Mouse (Mus musculus) olfactory bulb, adult 2 months (tissue): ENCODE results near the gene Tinagl1.

Experiments used
- CTCF ChIP-seq: fragments of 200-500 bp; IDR thresholded peaks from 2 replicates; pipeline ENCODE4 v1.5.1; 2012; ENCODE audit warnings: low read depth, mild to moderate bottlenecking, low read length, moderate library complexity; ENCODE audit not compliant: insufficient read depth
- POLR2A ChIP-seq: fragments of 200-500 bp; IDR thresholded peaks from 2 replicates; pipeline ENCODE4 v1.6.1; 2012; ENCODE audit warnings: mild to moderate bottlenecking, low read depth, low read length, moderate library complexity; ENCODE audit not compliant: insufficient read depth

- TF ChIP-seq CTCF (no peak), POLR2A (no peak)
Measured at GRCm38 (mm10) chr4:130175072-130175711, at the start of gene Tinagl1.
